Mouse (Mus musculus) megakaryocyte, embryonic 14.5 days (primary cell): ENCODE data around the gene Cnn1. TPM values are rescaled to one million over a fixed set of nuclear protein-coding genes. Genes with fewer than 3 reads are reported as not detected.

ENCODE experiments used
- H3K27me3 ChIP-seq: replicated peaks from 2 replicates; pipeline ENCODE3; 2012; ENCODE audit warnings: inconsistent platforms
- H3K36me3 ChIP-seq: replicated peaks from 2 replicates; pipeline ENCODE3; 2012; ENCODE audit warnings: low read length, inconsistent platforms, mixed read lengths
- H3K4me1 ChIP-seq: 2 replicates; pipeline ENCODE4 v1.6.1; 2012; ENCODE audit warnings: inconsistent platforms
- H3K4me3 ChIP-seq: replicated peaks from 2 replicates; pipeline ENCODE3; 2012; ENCODE audit warnings: moderate library complexity, mild to moderate bottlenecking, inconsistent platforms
- H3K9me3 ChIP-seq: 2 replicates; pipeline ENCODE4 v1.6.1; 2012; ENCODE audit warnings: inconsistent platforms
- FLI1 ChIP-seq: IDR thresholded peaks from 2 replicates; pipeline ENCODE4 v1.6.1; 2012; ENCODE audit warnings: low read length, inconsistent platforms, mixed read lengths
- GATA1 ChIP-seq: IDR thresholded peaks from 3 replicates; pipeline ENCODE4 v1.6.1; 2012; ENCODE audit warnings: mixed read lengths, low read length, inconsistent platforms, borderline replicate concordance
- polyA plus RNA-seq: library from polyadenylated mRNA; stranded (reverse); fragments of >175 nt; gene quantifications from 2 replicates; pipeline ENCODE4 v1.2.3, GENCODE M21; 2012; ENCODE audit warnings: low replicate concordance; ENCODE audit not compliant: insufficient read depth

The Cnn1 gene
- not detected in 2 replicates for polyA plus RNA-seq

- H3K4me3 ChIP-seq = no peak within 1 kb of the TSS
- TF ChIP-seq FLI1 (no peak), GATA1 (no peak)
- H3K27me3 ChIP-seq = peaks cover 74% of the 10 kb centered on the region
- peaks cover 24% of the 10 kb centered on the region for H3K4me1 ChIP-seq
- no peaks in the 10 kb centered on the region for H3K9me3 ChIP-seq
- H3K36me3 ChIP-seq = no peaks in the 10 kb centered on the region
These were observed at the start of gene Cnn1 for GRCm38 (mm10) chr9:22098993-22099696. Gene Cnn1 (plus strand): TSS chr9:22099216.

- H3K36me3 ChIP-seq = no peaks in the 10 kb centered on the region
- no peak overlapping the region for H3K4me3 ChIP-seq
- H3K4me1 ChIP-seq = peaks cover 24% of the 10 kb centered on the region
- TF ChIP-seq FLI1 = no peak
- no peaks in the 10 kb centered on the region for H3K9me3 ChIP-seq
- H3K27me3 ChIP-seq = peaks cover 87% of the 10 kb centered on the region
These were observed 49.7 kb upstream of the Cnn1 start for GRCm38 (mm10) chr9:22049315-22049714.

GRCm38 (mm10) chr9:22049721-22050270, 49.2 kb upstream of the Cnn1 start:
- Histone ChIP-seq H3K36me3 (no peaks in the 10 kb centered on the region), H3K4me1 (peaks cover 29% of the 10 kb centered on the region), H3K9me3 (no peaks in the 10 kb centered on the region), H3K27me3 (peaks cover 88% of the 10 kb centered on the region), H3K4me3 (no peak overlapping the region)
- TF ChIP-seq FLI1 (no peak), GATA1 (no peak)

- Histone ChIP-seq H3K4me1 (peaks cover 30% of the 10 kb centered on the region), H3K9me3 (no peaks in the 10 kb centered on the region), H3K4me3 (peak overlapping the region; percentile 78), H3K27me3 (peaks cover 88% of the 10 kb centered on the region), H3K36me3 (peaks cover 2% of the 10 kb centered on the region)
- no peak for TF ChIP-seq GATA1
- TF ChIP-seq FLI1 = no peak
These were observed 48.6 kb upstream of the Cnn1 start for GRCm38 (mm10) chr9:22050351-22050889.

- Histone ChIP-seq H3K4me3 (peak overlapping the region; percentile 78), H3K27me3 (peaks cover 82% of the 10 kb centered on the region), H3K36me3 (peaks cover 11% of the 10 kb centered on the region), H3K4me1 (peaks cover 30% of the 10 kb centered on the region), H3K9me3 (no peaks in the 10 kb centered on the region)
- TF ChIP-seq FLI1 (no peak), GATA1 (no peak)
These were observed 47.7 kb upstream of the Cnn1 start for GRCm38 (mm10) chr9:22051161-22051957.

GRCm38 (mm10) chr9:22051958-22052254, 47.1 kb upstream of the Cnn1 start, which contains the start of gene Elavl3:
Gene Elavl3 (minus strand): TSS chr9:22052023.
- TF ChIP-seq FLI1 = no peak
- TF ChIP-seq GATA1 = no peak
- peaks cover 30% of the 10 kb centered on the region for H3K4me1 ChIP-seq
- H3K4me3 ChIP-seq = peak within 1 kb of the TSS; percentile 78
- peaks cover 15% of the 10 kb centered on the region for H3K36me3 ChIP-seq
- no peaks in the 10 kb centered on the region for H3K9me3 ChIP-seq
- peaks cover 80% of the 10 kb centered on the region for H3K27me3 ChIP-seq

DNA sequence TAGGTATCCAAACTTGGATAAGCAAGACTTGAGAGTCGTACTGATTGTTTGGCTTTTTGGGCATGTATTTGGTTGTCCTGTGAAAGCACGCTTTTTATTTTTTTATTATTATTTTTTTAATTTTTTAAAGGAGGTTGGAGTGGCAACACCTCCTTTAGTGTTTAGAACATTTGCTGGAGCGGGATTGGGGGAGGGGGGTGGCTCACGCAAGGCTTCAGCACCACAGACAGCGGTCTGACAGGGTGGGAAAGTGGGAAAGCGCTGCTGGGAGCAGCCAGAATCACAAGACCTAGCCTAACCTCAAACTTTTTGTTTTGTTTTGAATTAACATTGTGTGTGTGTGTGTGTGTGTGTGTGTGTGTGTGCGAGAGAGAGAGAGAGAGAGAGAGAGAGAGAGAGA, 45.4 kb upstream of the Cnn1 start:
- Histone ChIP-seq H3K27me3 (peaks cover 63% of the 10 kb centered on the region), H3K4me3 (no peak overlapping the region), H3K36me3 (peaks cover 33% of the 10 kb centered on the region), H3K4me1 (peaks cover 36% of the 10 kb centered on the region), H3K9me3 (no peaks in the 10 kb centered on the region)
- TF ChIP-seq FLI1 = no peak

DNA sequence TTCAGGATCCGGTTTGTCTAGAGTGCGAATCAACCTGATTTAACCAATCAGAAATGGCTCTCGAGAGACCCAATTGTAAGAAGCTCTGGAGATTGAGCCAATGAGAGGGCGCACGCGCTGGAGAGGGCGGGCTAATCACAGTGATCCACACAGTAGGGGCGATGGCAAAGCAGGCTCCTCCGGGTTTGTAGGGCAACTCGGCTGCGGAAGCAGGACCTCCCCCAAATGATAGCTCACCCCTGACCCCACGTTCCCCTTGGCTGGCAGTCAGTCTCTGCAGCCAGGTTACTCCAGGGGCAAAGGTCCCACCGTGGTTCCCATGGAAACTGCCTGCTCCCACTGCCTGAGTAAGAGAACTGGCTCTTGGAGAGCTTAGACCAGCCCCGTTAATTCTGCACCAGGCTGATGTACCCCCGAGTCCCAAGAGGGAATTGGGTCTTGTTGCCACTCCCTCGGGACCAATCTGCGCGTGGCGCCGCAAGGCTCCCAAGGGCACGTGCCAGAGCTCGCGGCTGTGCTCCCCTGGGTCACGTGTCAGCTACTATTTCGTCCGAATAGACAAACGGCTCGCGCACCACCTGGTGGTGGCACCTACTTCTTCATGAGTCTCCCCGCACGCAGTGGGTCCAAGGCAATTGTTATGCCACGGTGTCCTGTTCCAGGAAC, 44.5 kb upstream of the Cnn1 start:
- Histone ChIP-seq H3K36me3 (peaks cover 42% of the 10 kb centered on the region), H3K27me3 (peaks cover 54% of the 10 kb centered on the region), H3K4me3 (peak overlapping the region; percentile 79), H3K9me3 (no peaks in the 10 kb centered on the region), H3K4me1 (peaks cover 36% of the 10 kb centered on the region)
- no peak for TF ChIP-seq GATA1
- no peak for TF ChIP-seq FLI1

GRCm38 (mm10) chr9:22055713-22056112, 43.3 kb upstream of the Cnn1 start:
- no peaks in the 10 kb centered on the region for H3K9me3 ChIP-seq
- TF ChIP-seq GATA1 (no peak), FLI1 (no peak)
- no peak overlapping the region for H3K4me3 ChIP-seq
- peaks cover 51% of the 10 kb centered on the region for H3K36me3 ChIP-seq
- peaks cover 28% of the 10 kb centered on the region for H3K4me1 ChIP-seq
- peaks cover 42% of the 10 kb centered on the region for H3K27me3 ChIP-seq
